Mouse (Mus musculus): ENCODE data around the gene Krt88.

- TF ChIP-seq POLR2A (IDR thresholded peaks at IDR 0.05; ENCODE audit: borderline replicate concordance, extremely low read depth, low read depth, low read length) (no peak), CTCF (IDR thresholded peaks at IDR 0.05; ENCODE audit: insufficient read depth, low read length) (no peak)
Observed at GRCm38 (mm10) chr15:101446572-101446971, 972 bp upstream of the Krt88 start.

All from lung, adult 2 months (tissue).